Mouse (Mus musculus) embryonic fibroblast, embryonic 13.5 days (primary cell): ENCODE results near the gene Rcc1. TPM values are rescaled to one million over a fixed set of nuclear protein-coding genes. Genes with fewer than 3 reads are reported as not detected.

Experiments used
- H3K27ac ChIP-seq: 2 replicates; pipeline ENCODE4 v1.5.1; 2012; ENCODE audit warnings: low read length, control low read depth, inconsistent platforms; ENCODE audit not compliant: insufficient read depth
- H3K4me1 ChIP-seq: 2 replicates; pipeline ENCODE4 v1.6.1; 2011; ENCODE audit warnings: low read length; ENCODE audit not compliant: control insufficient read depth, insufficient read depth
- H3K4me3 ChIP-seq: 2 replicates; pipeline ENCODE4 v1.5.1; 2011; ENCODE audit warnings: mild to moderate bottlenecking, control low read depth, low read length; ENCODE audit not compliant: insufficient read depth
- CTCF ChIP-seq: IDR thresholded peaks from 2 replicates; pipeline ENCODE4 v1.5.1; 2011; ENCODE audit warnings: mild to moderate bottlenecking, control low read depth, low read length, moderate library complexity, borderline replicate concordance; ENCODE audit not compliant: insufficient read depth
- POLR2A ChIP-seq: IDR thresholded peaks from 2 replicates; pipeline ENCODE4 v1.6.1; 2011; ENCODE audit warnings: low read depth, mild to moderate bottlenecking, control low read depth, low read length, moderate library complexity
- polyA plus RNA-seq: library from polyadenylated mRNA; stranded (reverse); fragments of >200 nt; gene quantifications from 2 replicates; pipeline ENCODE4 v1.2.4, GENCODE M21; 2011; ENCODE audit warnings: low read depth; ENCODE audit not compliant: missing spikeins, insufficient read length

Rcc1 gene
- 33.6 and 34.4 TPM in 2 replicates for polyA plus RNA-seq

DNA sequence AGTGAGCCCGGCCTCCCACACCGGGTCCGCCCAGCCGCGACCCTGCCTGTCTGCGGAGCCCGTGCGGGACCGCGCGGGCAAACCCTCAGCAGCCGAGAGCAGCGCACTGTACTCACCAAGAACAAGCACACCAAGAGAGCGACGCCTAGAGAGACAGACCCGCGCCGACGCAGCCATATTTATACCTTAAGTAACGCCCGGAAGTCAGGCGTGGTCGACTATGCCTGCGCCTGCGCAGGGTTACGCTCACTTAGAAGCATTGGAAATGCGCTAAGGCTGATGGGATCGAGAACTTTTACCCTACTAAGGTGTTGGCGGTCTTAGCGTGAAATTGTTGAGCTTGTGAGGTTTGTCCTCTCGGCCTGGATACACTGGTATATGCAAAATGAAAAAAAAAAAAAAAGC is at the start of gene Rcc1:
Gene Rcc1, minus strand, starts transcription at position 125 of the 405 bp plus-strand sequence.
- no peak for TF ChIP-seq CTCF
- peak; percentile 100 for TF ChIP-seq POLR2A
- Histone ChIP-seq H3K4me3 (peak within 1 kb of the TSS; percentile 94), H3K4me1 (no peaks in the 10 kb centered on the region; the same call in 1 of the 2 replicates), H3K27ac (peak within 1 kb of the TSS; percentile 86)

DNA sequence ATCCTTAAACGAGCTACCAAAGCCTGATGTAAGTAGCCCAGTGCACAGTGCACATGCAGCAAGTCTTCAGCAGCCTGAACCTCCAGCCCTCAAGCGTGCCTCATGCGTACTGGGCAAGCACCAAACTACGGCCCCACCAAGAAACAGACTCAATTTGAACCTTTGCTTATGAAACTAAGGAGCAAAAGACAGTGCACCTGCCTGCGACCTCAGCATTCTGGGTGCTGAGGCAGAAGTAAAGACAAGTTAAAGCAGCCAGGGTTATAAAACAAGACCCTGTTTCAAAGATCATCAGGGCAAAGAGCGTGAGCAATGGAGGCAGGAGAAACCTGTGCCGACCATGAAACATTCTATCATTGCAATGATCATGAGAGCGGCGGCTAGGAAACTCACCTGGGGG is 47.6 kb upstream of the Rcc1 start:
- H3K27ac ChIP-seq: no peak overlapping the region
- TF ChIP-seq CTCF (no peak), POLR2A (no peak)
- H3K4me1 ChIP-seq: peaks cover 10% of the 10 kb centered on the region
- no peak overlapping the region for H3K4me3 ChIP-seq

DNA sequence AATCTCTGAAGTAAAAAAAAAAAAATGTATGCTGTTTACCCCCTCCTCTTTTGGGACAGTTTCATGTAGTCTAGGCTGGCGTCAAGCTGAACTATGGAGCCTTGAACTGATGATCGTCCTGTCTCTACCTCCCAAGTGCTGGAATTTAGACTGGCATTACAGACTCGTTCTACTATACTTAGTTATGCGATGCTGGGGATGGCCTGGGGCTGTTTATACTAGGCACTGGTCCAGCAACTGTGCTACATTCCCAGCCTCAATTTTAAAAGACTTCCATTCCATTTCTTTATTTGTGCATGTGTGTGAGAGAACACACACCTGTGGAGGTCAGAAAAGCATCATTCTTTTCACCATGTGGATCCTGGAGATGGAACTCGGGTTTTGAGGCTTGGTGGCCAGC is 45.5 kb upstream of the Rcc1 start:
- no peak overlapping the region for H3K27ac ChIP-seq
- H3K4me1 ChIP-seq: peaks cover 9% of the 10 kb centered on the region
- TF ChIP-seq POLR2A (no peak), CTCF (no peak)
- no peak overlapping the region for H3K4me3 ChIP-seq

DNA sequence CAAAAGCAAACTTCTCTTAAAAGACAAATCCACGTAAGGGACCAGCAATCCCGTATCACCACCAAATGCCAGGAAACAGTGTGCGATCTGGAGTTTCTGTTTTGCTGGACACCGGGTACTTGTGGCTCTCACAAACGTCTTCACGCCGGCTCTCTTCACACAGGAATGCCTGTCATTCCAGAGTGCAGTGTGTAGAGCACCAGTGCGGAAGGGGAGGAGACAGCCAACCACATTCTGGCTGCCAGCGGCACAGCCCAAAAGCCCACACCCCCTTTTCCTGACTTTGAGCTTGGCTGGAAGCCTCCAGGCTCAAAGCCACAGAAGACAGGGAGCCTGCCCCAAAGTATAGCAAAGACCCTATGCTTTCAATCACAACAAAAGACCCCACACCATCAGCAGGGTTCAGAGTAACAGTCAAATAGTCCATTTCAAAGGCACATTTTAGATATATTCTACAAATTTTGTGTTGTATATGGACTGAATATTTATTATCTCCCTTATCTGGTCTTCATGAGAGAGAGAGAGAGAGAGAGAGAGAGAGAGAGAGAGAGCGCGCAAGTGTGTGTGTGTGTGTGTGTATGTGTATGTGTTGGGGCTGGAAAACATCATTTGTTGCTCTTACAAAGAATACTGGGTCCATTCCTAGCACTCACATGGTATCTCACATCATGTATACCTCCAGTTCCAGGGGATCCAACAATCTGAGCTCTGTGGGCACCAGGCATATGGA is 44.8 kb upstream of the Rcc1 start:
- Histone ChIP-seq H3K4me1 (peaks cover 8% of the 10 kb centered on the region), H3K4me3 (peak overlapping the region; percentile 86), H3K27ac (peak overlapping the region; percentile 85)
- TF ChIP-seq POLR2A (peak; percentile 95), CTCF (no peak)

DNA sequence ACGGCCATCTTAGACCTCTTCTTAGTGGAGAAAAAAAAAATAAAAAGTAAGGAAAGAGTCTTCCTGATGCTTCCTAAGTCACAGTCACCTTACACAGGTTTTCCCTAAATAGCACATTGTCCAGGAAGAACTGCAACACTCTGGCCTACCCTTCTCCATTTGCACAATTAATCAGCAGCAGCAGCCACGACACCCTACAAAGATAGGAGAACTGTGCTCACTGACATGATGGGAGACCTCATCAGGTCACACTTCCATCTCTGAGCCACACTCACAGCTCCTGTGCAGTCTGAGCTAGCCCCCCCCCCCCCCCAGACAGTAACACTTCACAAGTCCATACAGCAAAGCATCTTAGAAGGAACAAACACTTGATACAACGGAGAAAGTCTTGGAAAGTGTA is 43.7 kb upstream of the Rcc1 start:
- Histone ChIP-seq H3K4me3 (peak overlapping the region; percentile 60), H3K27ac (peak overlapping the region; percentile 85; the same call in 1 of the 2 replicates), H3K4me1 (peaks cover 8% of the 10 kb centered on the region)
- no peak for TF ChIP-seq CTCF

DNA sequence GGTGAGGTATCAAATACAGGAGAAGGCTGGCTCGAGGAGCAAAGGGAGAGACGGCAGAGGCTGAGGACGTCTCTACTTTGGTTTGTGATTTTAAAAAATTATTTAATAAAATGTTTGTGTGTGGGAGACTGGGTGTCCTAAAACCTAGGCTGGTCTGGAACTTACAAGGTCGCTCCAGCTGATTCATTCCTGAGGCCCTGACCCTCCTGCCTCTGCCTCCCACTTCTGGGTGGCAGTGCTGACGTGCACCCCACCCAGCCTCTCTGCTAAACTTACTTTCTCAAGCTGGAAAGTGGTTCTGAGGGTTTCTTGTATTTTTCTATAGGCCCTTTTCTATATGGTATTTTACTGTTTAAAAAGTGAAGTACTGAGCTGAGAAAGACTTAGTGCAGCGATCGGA is 42.8 kb upstream of the Rcc1 start:
- Histone ChIP-seq H3K4me3 (peak overlapping the region; percentile 60), H3K4me1 (peaks cover 4% of the 10 kb centered on the region; the same call in 1 of the 2 replicates), H3K27ac (no peak overlapping the region)
- no peak for TF ChIP-seq CTCF
- TF ChIP-seq POLR2A: no peak

DNA sequence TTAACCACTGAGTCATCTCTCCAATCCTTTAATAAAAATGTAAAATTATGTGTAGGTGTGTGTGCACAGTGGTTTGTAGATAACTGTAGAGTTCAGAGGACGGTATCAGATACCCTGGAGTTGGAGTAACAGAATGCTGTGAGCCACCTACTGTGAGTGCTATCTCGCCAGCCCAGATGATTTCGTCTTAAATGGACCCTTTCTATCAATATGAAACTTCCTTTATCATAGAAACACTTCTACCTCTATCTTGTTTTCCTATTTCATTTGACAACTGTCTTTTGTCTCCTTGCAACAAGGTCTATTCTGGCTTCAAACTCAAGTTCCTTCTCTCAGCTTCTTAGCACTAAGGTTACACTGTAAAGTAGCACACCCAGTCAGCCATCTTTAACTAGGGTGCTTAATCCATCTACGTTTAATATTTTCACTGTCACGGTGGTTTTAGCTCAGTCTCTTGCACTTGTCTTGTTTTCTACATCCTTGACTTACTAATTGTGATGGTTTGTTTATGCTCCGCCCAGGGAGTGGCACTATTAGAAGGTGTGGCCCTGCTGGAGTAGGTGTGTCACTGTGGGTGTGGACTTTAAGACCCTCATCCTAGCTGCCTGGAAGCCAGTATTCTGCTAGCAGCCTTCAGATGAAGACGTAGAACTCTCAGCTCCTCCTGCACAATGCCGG is 37.8 kb upstream of the Rcc1 start:
- Histone ChIP-seq H3K4me3 (no peak overlapping the region), H3K4me1 (peaks cover 5% of the 10 kb centered on the region), H3K27ac (no peak overlapping the region)
- no peak for TF ChIP-seq CTCF
- TF ChIP-seq POLR2A: no peak

DNA sequence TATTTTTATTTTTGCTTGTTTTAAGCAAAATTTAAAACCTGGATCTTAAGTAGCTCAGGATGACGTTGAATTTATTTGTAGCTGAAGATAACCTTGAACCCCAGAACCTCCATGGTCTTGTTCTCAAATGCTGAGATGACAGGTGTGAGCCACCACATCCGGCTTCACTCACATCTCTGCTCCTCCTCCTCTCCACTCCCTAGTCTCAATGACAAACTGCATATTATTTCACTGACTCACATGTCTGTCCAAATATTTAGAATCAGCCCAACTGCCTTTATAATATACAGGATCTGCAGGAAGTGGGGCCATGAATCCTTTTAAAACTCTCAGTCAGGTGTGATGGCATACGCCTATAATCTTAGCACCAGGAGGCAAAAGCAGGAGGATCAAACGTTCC is 35.9 kb upstream of the Rcc1 start:
- no peak for TF ChIP-seq CTCF
- TF ChIP-seq POLR2A: no peak

DNA sequence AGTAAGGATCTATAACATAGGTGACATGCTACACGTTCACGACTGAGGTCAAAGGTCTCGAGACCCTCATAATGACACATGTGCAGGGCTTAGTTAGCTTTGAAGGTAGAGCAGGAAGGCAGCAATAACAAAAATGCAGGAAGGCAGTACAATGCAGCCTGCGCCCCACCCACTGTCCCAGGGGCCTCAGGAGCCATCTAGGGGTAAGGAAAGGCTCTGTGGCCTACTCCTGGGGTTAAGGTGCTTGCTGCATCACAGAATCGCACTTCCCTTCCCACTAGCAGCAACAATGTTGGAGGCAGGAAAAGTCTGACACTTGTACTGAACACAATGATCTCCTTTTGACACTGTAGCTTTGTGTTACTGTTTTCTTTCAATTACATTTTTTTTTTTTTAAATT is 34.2 kb upstream of the Rcc1 start:
- Histone ChIP-seq H3K4me1 (peaks cover 2% of the 10 kb centered on the region; the same call in 1 of the 2 replicates), H3K27ac (no peak overlapping the region), H3K4me3 (no peak overlapping the region)
- TF ChIP-seq CTCF (no peak), POLR2A (no peak)

More for the DNA sequence above, 35.9 kb upstream of the Rcc1 start:
- Histone ChIP-seq H3K4me3 (no peak overlapping the region), H3K27ac (no peak overlapping the region), H3K4me1 (peaks cover 2% of the 10 kb centered on the region; the same call in 1 of the 2 replicates)

DNA sequence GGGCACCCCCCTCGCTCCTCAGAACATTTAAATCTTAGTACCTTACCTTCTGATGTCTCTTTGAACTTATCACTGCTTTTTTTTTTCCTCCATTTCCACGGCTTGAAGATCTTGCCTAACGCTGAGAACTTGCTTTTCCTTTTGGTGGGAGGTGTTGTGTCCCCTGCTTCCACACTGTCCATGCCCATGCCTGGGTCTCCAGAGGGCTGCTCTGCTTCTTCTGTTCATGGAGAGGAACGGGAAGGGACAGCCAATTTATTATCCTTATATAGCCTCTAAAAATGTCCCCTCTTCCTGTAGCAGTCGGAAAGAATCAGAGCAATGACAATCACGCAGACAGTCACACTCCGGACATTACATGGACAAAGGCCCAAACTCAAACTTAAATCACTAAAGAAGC is 33.4 kb upstream of the Rcc1 start:
- peaks cover 2% of the 10 kb centered on the region; the same call in 1 of the 2 replicates for H3K4me1 ChIP-seq
- no peak for TF ChIP-seq CTCF
- TF ChIP-seq POLR2A: no peak
- H3K27ac ChIP-seq: no peak overlapping the region
- H3K4me3 ChIP-seq: no peak overlapping the region
